Mouse (Mus musculus) liver, adult 2 months (tissue): ENCODE data around the gene Mfsd8. TPM values are rescaled to one million over a fixed set of nuclear protein-coding genes. Genes with fewer than 3 reads are reported as not detected.
A peak's percentile ranks its signal among the peaks of the same experiment; 100 is the strongest.
"Not testable (repeated sequence)": the region's sequence is repeated elsewhere in the genome, so short reads cannot be mapped to it uniquely, and the experiment has no call there.

Source experiments
- DNase-seq: peaks from one replicate; pipeline ENCODE4 v3.0.0-alpha.2; 2011; ENCODE audit warnings: low read depth, low spot score; ENCODE audit errors: extremely low read depth
- H3K27ac ChIP-seq: fragments of 200-500 bp; replicated peaks from 2 replicates; pipeline ENCODE4 v1.5.1; 2012; ENCODE audit warnings: low read depth, mild to moderate bottlenecking, control low read depth, inconsistent platforms, low read length; ENCODE audit not compliant: insufficient read depth
- H3K27me3 ChIP-seq: fragments of 200-500 bp; 2 replicates; pipeline ENCODE4 v1.6.1; 2012; ENCODE audit warnings: mild to moderate bottlenecking, moderate library complexity, low read length, inconsistent platforms; ENCODE audit not compliant: control insufficient read depth, insufficient read depth
- H3K36me3 ChIP-seq: fragments of 200-500 bp; 2 replicates; pipeline ENCODE4 v1.6.1; 2012; ENCODE audit warnings: low read length, inconsistent platforms; ENCODE audit not compliant: control insufficient read depth, insufficient read depth
- H3K4me1 ChIP-seq: fragments of 200-500 bp; 2 replicates; pipeline ENCODE4 v1.6.1; 2011; ENCODE audit warnings: low read length; ENCODE audit not compliant: control insufficient read depth, insufficient read depth
- H3K4me3 ChIP-seq: fragments of 200-500 bp; 2 replicates; pipeline ENCODE4 v1.5.1; 2011; ENCODE audit warnings: low read depth, mild to moderate bottlenecking, control low read depth, low read length, moderate library complexity; ENCODE audit not compliant: insufficient read depth
- H3K79me2 ChIP-seq: fragments of 200-500 bp; 2 replicates; pipeline ENCODE4 v1.6.1; 2012; ENCODE audit warnings: inconsistent platforms, mild to moderate bottlenecking, low read length, moderate library complexity; ENCODE audit not compliant: control insufficient read depth, insufficient read depth
- H3K9ac ChIP-seq: fragments of 200-500 bp; 2 replicates; pipeline ENCODE4 v1.6.1; 2012; ENCODE audit warnings: low read depth, mild to moderate bottlenecking, control low read depth, inconsistent platforms, low read length
- CTCF ChIP-seq: fragments of 200-500 bp; IDR thresholded peaks from 2 replicates; pipeline ENCODE4 v1.5.1; 2011; ENCODE audit warnings: low read depth, low read length, control low read depth
- POLR2A ChIP-seq: fragments of 200-500 bp; IDR thresholded peaks from 2 replicates; pipeline ENCODE4 v1.6.1; 2011; ENCODE audit warnings: low read length, control low read depth; ENCODE audit not compliant: insufficient read depth; ENCODE audit errors: extremely low read depth
- whole genome bisulfite sequencing: fragments of 180-500 bp; shearing (Covaris S2); methylation state at CpG from one replicate; pipeline ENCODE4 v1.1.7; 2018; 5-methylcytosine and 5-hydroxymethylcytosine counted together
- polyA plus RNA-seq: library from polyadenylated mRNA; depleted of rRNA; stranded (reverse); fragments of >200 nt; gene quantifications from 2 replicates; pipeline ENCODE4 v1.2.3, GENCODE M21; 2012; rRNA removed
- total RNA-seq: library from RNA; depleted of rRNA; stranded (reverse); fragments of >200 nt; gene quantifications from 2 replicates; pipeline ENCODE4 v1.2.3, GENCODE M21; 2014; rRNA removed

Gene Mfsd8
- total RNA-seq (9.9 and 10.4 TPM in 2 replicates), polyA plus RNA-seq (2.8 and 3.5 TPM in 2 replicates)

GRCm38 (mm10) chr3:40846473-40846956, at the start of gene Mfsd8:
Gene Mfsd8 (minus strand): TSS chr3:40846886.
- peak; percentile 93 for DNase-seq
- H3K79me2 ChIP-seq, H3K27me3 ChIP-seq, H3K36me3 ChIP-seq, H3K4me1 ChIP-seq: not testable (repeated sequence)
- under 1% methylated on average over 39 of the region's 39 CpGs for WGBS
- Histone ChIP-seq H3K9ac (peak within 1 kb of the TSS; percentile 84), H3K4me3 (peak within 1 kb of the TSS; percentile 88), H3K27ac (peak within 1 kb of the TSS; percentile 82)
- TF ChIP-seq CTCF (peak; percentile 49), POLR2A (0 out of 2 replicates have a peak, but pooled peaks have one; percentile 18)

GRCm38 (mm10) chr3:40894336-40894735, 47.6 kb upstream of the Mfsd8 start:
- Histone ChIP-seq H3K27ac (peak overlapping the region; percentile 98), H3K9ac (peak overlapping the region; percentile 98), H3K4me3 (peak overlapping the region; percentile 99)
- 0% methylated on average over 23 of the region's 24 CpGs for WGBS
- DNase-seq, H3K36me3 ChIP-seq, H3K27me3 ChIP-seq, H3K4me1 ChIP-seq, H3K79me2 ChIP-seq: not testable (repeated sequence)

- DNase-seq, result peak; percentile 92
- H3K27me3 ChIP-seq, H3K4me1 ChIP-seq, H3K36me3 ChIP-seq, H3K79me2 ChIP-seq: not testable (repeated sequence)
- Histone ChIP-seq H3K9ac (peak overlapping the region; percentile 87), H3K27ac (peak overlapping the region; percentile 79), H3K4me3 (peak overlapping the region; percentile 87)
- 0 out of 2 replicates have a peak, but pooled peaks have one; percentile 41 for TF ChIP-seq POLR2A
- peak; percentile 53 for TF ChIP-seq CTCF
- under 1% methylated on average over 37 of the region's 38 CpGs for whole genome bisulfite sequencing
These were observed 47.2 kb upstream of the Mfsd8 start for GRCm38 (mm10) chr3:40893816-40894258.

GRCm38 (mm10) chr3:40853123-40853738, 6.5 kb upstream of the Mfsd8 start:
- not testable (repeated sequence) for H3K9ac ChIP-seq, H3K36me3 ChIP-seq, H3K79me2 ChIP-seq, H3K27ac ChIP-seq, H3K4me3 ChIP-seq, H3K27me3 ChIP-seq, H3K4me1 ChIP-seq, DNase-seq
- WGBS, result 92% methylated on average over 3 of the region's 3 CpGs

GRCm38 (mm10) chr3:40847936-40848335, 1.2 kb upstream of the Mfsd8 start:
- H3K4me3 ChIP-seq, H3K79me2 ChIP-seq, H3K27me3 ChIP-seq, H3K9ac ChIP-seq, H3K4me1 ChIP-seq, H3K27ac ChIP-seq, DNase-seq, H3K36me3 ChIP-seq: not testable (repeated sequence)
- WGBS, result 93% methylated on average over 2 of the region's 2 CpGs

GRCm38 (mm10) chr3:40847018-40847417, 332 bp upstream of the Mfsd8 start:
- TF ChIP-seq CTCF, result peak; percentile 49
- peak overlapping the region; percentile 80 for H3K4me3 ChIP-seq
- 2% methylated on average over 19 of the region's 21 CpGs for WGBS
- peak overlapping the region; percentile 84 for H3K9ac ChIP-seq
- H3K27ac ChIP-seq, result peak overlapping the region; percentile 75
- not testable (repeated sequence) for H3K4me1 ChIP-seq, H3K79me2 ChIP-seq, H3K27me3 ChIP-seq, H3K36me3 ChIP-seq
- DNase-seq, result peak; percentile 45

- H3K36me3 ChIP-seq, H3K79me2 ChIP-seq, DNase-seq, H3K4me1 ChIP-seq, H3K27me3 ChIP-seq: not testable (repeated sequence)
- WGBS, result 0% methylated on average over 3 of the region's 4 CpGs
- H3K27ac ChIP-seq, result peak within 1 kb of the TSS; percentile 82
- H3K9ac ChIP-seq, result peak within 1 kb of the TSS; percentile 84
- peak within 1 kb of the TSS; percentile 88 for H3K4me3 ChIP-seq
These were observed 101 bp upstream of the Mfsd8 start, which contains the start of gene Abhd18 for GRCm38 (mm10) chr3:40846957-40847017. Gene Abhd18 (plus strand): TSS chr3:40846970.

- WGBS, result 70% methylated on average over 6 of the region's 6 CpGs
- H3K9ac ChIP-seq, H3K27me3 ChIP-seq, H3K4me3 ChIP-seq, H3K79me2 ChIP-seq, H3K4me1 ChIP-seq, H3K36me3 ChIP-seq: not testable (repeated sequence)
- H3K27ac ChIP-seq, result peak overlapping the region; percentile 10
- peak; percentile 46 for DNase-seq
These were observed 1.2 kb downstream of the Mfsd8 start for GRCm38 (mm10) chr3:40845521-40845920.
